In genomic region chr2:159053534-159053933, GRCm38 (mm10) we compare ENCODE assay signal across 9 mouse cellular contexts.
A peak's percentile ranks its signal among the peaks of the same experiment; 100 is the strongest.
DNase-seq lines count a peak whose midpoint lies in the region; ATAC-seq lines count a peak whose summit lies in the region.
"Had no signal": no experiment of that assay in that cellular context is flagged by ENCODE, and none has a peak within 500 bp of the region (broad histone marks: within the 10 kb centered on the region; RNA-seq: fewer than 3 reads in every experiment).

No protein-coding gene starts in this region.

- intact Hi-C loops in heart, postnatal 10 days (cut with DNase I): loop anchor here (5.0 kb wide), 3 partner anchors 141 to 1524 kb away; partner anchors contain the start of gene Mafb

- peak; percentile 60 for ATAC-seq in liver, embryonic 11.5 days (replicated peaks; ENCODE audit: low FRiP score)

- whole genome bisulfite sequencing in liver, embryonic 11.5 days: 51% methylated on average over 10 of the region's 10 CpGs

- H3K4me2 ChIP-seq in liver, embryonic 11.5 days: no peak overlapping the region

- H3K4me3 ChIP-seq in liver, embryonic 11.5 days (ENCODE audit: low read depth, low read length): no peak overlapping the region
- H3K4me3 ChIP-seq: erythroblast, embryonic 14.5 days had no signal

- H3K27me3 ChIP-seq in liver, embryonic 11.5 days (replicated peaks; ENCODE audit: control insufficient read depth, insufficient read depth, low read length): no peaks in the 10 kb centered on the region

- no peak overlapping the region for H3K27ac ChIP-seq in liver, embryonic 11.5 days (ENCODE audit: low read depth, low read length)

- no peaks in the 10 kb centered on the region for H3K9me3 ChIP-seq in liver, embryonic 11.5 days (ENCODE audit: control insufficient read depth, low read length)

- DNase-seq in embryo, embryonic 10.5 days (ENCODE audit: low spot score): peak; percentile 30
- DNase-seq in embryo, embryonic 9.5 days (ENCODE audit: extremely low spot score): no peak
- DNase-seq in adrenal gland, postnatal 36 days: peak; percentile 37
- DNase-seq in heart, postnatal 10 days: peak; percentile 30 to 35
- no peak for DNase-seq in liver, embryonic 11.5 days (ENCODE audit: low spot score)
- no peak for DNase-seq in left cerebral cortex, adult 8-10 months (ENCODE audit: low spot score in 2 of 2)
- DNase-seq in left cerebral cortex, adult 9 months (ENCODE audit: low spot score in 2 of 2): no peak
- no peak for DNase-seq in layer of hippocampus, postnatal 14 days (ENCODE audit: low spot score in 2 of 2)

- H3K4me1 ChIP-seq in liver, embryonic 11.5 days (replicated peaks; ENCODE audit: control insufficient read depth, insufficient read depth, low read length): no peaks in the 10 kb centered on the region

- no peaks in the 10 kb centered on the region for H3K36me3 ChIP-seq in liver, embryonic 11.5 days (ENCODE audit: control insufficient read depth, insufficient read depth, low read length)

- H3K9ac ChIP-seq in liver, embryonic 11.5 days (ENCODE audit: low read depth, low read length): no peak overlapping the region

Comparison
In these comparisons a context has a peak if more than half of its experiments do, and no peak if none do; other contexts are left out.
1. DNase-seq: peak in embryo, embryonic 10.5 days (single experiment), adrenal gland, postnatal 36 days (2 of 2) and heart, postnatal 10 days (2 of 2); none in embryo, embryonic 9.5 days (single experiment), liver, embryonic 11.5 days (single experiment), left cerebral cortex, adult 8-10 months (0 of 2), left cerebral cortex, adult 9 months (0 of 2) and layer of hippocampus, postnatal 14 days (0 of 2).